Mouse (Mus musculus): Measurements from ENCODE around the gene Cmtm1. TPM values are rescaled to one million over a fixed set of nuclear protein-coding genes. Genes with fewer than 3 reads are reported as not detected.
"Not testable (repeated sequence)": the region's sequence is repeated elsewhere in the genome, so short reads cannot be mapped to it uniquely, and the experiment has no call there.

Gene Cmtm1
- total RNA-seq (2017): not detected in 2 replicates

GRCm38 (mm10) chr8:104309441-104310155 lies at the start of gene Cmtm1, which contains the start of gene Gm45711:
Cmtm1 (minus strand) TSS chr8:104310145.
Gm45711 (minus strand) TSS chr8:104310081.
- not testable (repeated sequence) for ATAC-seq (replicated peaks; ENCODE audit: low read depth, poor library complexity, severe bottlenecking)

GRCm38 (mm10) chr8:104358637-104359036 lies 48.7 kb upstream of the Cmtm1 start:
- ATAC-seq (replicated peaks; ENCODE audit: low read depth, poor library complexity, severe bottlenecking): no peak

DNA sequence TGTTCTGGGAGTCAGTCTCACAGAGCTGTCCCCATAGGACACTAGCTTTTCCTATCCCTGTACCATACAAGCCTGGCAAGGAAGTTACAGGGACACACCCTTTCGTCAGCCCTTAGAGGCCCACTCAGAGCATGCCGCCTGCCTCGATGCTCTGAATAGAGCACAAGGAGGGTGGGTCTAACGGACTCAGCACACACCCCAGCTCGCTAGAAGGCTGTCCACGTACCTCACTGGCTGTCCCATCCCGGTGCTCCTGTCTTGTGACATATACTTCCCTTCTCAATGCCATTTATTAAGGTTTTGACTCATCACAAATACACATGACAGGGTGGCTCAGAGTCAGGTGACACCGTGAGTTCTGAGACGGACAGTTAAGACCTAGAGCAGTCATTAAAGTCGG lies 44.6 kb upstream of the Cmtm1 start:
- ATAC-seq (replicated peaks; ENCODE audit: low read depth, poor library complexity, severe bottlenecking): no peak

DNA sequence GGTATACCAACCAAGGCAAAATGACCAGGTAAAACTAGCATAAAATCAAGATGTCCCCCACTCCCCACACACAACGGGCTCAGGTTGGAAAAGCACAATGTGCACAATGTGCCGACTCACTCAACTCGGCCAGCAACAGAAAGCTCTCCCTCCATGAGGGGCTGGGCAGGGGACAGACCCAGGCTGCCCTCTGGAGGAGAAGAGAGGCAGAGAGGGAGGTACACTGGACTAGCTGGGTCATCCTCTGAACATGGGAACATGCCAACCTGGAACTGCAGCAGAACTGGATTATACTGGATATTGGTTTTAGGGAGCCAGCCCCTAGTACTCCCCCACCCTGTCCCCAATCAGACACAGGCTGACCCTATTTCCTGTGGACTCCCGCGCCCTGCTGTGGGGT lies 43.2 kb upstream of the Cmtm1 start:
- peak; percentile 83 for ATAC-seq (replicated peaks; ENCODE audit: low read depth, poor library complexity, severe bottlenecking)

DNA sequence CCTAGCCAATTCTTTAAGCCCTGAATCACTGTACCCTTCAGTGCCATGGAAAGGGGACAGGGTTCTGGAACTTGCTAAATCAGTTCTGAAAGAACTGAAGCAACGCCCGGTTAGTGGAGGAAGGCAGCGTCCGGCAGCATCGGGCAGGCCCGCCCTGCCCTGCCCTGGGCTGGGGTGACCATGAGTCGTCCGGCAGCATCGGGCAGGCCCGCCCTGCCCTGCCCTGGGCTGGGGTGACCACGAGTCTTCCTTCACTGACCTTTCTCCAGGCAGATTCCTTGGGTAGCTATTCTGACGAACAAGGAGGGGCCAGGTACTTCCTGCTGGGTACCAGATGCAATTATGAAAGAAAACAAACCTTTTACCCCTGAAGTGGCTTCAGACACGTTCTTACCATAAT lies 40.1 kb upstream of the Cmtm1 start:
- ATAC-seq (replicated peaks; ENCODE audit: low read depth, poor library complexity, severe bottlenecking): no peak

- ATAC-seq (replicated peaks; ENCODE audit: low read depth, poor library complexity, severe bottlenecking): no peak
These were observed 39.0 kb upstream of the Cmtm1 start for GRCm38 (mm10) chr8:104348971-104349370.

DNA sequence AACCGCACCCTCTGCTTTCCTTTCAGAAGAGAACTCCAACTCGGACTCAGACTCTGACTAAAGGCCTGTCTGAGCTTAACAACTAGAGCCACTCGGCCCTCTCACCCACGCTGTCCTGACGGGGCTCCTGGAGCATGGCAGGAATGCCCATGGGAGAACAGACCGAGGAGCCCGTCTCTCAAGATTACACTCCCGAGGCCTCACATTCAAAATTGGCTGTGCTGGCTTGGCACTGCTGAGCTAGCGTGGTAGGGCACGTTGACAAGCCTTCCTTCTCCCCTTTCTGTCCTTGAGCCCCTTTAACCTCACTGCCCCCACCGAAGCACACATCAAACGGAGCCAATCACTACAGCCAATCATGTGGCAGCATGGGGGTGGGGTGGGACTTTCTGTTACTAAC lies 36.8 kb upstream of the Cmtm1 start:
- no peak for ATAC-seq (replicated peaks; ENCODE audit: low read depth, poor library complexity, severe bottlenecking)

DNA sequence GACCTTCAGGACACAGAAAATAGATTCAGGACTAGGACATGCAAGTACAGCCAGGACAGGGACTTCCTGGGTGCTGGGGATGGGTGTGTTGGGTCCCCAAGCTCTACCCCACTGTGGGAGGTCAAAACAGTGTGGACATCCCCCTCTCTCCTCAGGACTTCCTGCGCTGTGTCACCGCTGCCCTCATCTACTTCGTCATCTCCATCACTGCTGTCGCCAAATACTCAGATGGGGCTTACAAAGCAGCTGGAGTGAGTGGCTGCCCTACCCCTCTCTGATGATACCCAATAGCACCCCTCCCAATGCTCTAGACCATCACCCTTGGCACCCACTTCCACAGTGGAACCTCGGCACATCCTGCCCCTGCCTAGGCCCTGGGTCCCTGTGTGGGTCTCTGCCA lies 34.7 kb upstream of the Cmtm1 start:
- ATAC-seq (replicated peaks; ENCODE audit: low read depth, poor library complexity, severe bottlenecking): no peak

DNA sequence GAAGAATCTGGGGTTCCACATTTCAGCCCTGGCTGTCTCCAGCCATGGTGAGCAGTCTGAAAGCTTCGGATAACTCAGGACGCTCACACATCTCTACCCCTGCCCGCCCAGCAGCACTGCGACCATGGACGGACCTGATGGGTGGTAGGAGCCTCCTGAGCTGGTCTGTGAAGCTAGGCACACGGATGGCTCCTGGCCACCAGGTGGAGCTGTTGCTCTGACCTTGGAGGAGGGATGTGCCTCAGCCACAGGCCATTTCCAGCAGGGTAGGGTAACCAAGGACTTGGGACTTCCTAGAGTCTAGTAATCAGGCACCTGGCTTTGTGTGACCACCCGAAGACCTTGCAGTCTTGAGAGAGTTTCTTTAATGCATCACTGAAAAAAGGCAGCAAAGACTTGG lies 34.0 kb upstream of the Cmtm1 start:
- ATAC-seq (replicated peaks; ENCODE audit: low read depth, poor library complexity, severe bottlenecking): peak; percentile 45

GRCm38 (mm10) chr8:104342426-104342825 lies 32.5 kb upstream of the Cmtm1 start:
- ATAC-seq (replicated peaks; ENCODE audit: low read depth, poor library complexity, severe bottlenecking): no peak

DNA sequence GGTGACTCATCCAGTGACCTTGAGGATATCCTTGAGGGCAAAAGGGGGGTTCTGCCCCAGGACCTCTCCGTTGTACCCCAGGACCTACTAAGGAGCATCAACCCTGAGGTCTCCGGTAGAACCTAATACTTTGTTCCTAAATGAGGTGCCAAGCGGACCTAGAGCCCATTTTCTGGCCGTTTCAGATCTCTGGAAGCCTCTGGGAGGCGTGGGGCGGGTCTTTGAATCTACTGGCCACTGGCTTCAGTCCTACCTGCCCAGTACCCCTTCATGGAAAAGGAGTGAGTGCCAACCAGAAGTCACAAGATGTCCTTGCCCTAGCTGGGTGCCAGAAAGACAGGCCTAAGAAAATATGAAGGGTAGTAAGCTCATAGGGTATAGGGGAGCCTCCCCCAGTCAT lies 31.7 kb upstream of the Cmtm1 start:
- no peak for ATAC-seq (replicated peaks; ENCODE audit: low read depth, poor library complexity, severe bottlenecking)

DNA sequence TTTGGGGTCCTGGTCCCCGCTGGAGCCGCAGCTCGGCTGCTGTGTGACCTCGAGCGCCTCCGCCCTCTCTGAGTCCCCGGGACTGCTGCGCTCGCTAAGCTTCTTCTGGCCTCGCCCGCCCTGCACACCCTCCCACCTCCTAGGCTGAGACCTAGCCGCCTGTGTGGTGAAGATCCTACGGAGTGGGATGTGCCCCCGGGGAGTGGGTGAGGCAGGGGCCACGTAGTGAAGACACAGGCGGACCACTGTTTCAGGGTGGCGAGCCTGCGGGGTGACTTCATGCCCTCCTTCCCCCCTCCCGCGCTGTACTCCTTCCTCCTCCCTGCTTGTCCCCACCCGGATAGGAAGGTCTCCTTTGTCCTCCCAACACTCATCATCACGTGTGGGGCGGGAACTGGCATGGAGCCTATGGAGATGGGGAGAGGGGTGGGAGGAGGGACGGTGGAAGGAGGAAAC lies 31.2 kb upstream of the Cmtm1 start:
- ATAC-seq (replicated peaks; ENCODE audit: low read depth, poor library complexity, severe bottlenecking): peak; percentile 19

DNA sequence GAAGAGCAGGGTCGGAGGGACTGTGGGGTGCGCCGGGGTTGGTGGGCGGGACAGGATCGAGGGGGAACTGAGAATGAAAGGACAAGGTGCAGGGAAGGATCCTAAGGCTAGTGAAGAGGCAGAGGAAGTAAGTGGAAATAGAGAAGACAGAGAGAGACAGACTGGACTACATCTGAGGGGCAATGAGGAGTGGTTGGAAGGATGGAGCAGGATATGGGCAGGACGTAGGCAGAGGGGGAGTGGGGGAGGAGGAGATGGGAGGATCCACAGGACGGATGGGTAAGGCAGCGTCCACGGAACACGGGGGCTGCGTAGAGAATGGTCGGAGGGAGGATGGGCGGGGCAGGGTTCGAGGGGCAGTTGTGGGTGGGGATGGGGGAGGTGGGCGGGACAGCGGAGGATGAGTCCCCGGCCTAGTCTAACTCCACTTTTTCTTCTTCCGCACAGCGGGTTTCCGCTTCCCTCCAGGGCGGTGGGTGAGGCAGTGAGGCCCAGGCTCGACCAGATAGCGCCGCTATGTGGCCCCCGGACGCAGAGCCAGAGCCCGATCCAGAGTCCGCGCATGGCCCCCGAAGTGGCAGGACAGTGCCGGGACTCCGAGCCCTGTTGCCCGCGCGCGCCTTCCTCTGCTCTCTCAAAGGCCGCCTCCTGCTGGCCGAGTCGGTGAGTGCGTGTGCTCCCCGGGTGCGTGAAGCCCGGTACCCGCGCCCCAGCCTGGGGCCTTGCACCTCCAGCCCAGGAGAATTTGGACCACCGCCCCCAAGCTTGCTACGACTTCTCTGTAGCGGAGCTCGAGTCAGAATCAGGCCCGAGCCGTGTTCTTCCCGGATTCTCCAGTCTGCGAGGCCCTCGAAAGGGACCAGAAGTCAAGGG lies 30.5 kb upstream of the Cmtm1 start:
- peak; percentile 47 for ATAC-seq (replicated peaks; ENCODE audit: low read depth, poor library complexity, severe bottlenecking)

DNA sequence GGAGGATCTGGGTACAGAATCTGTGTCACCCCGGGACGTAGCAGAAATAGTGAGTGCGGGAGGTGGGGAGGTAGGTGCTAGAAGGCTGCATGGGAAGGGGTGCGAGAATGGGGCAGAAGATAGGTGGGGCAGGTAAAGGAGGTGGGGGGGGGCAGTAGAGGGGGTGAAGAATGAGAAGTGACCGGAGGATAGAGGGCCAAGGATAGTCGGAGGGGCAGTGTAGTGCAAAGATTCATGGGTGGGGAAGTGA lies 30.0 kb upstream of the Cmtm1 start:
- no peak for ATAC-seq (replicated peaks; ENCODE audit: low read depth, poor library complexity, severe bottlenecking)

- ATAC-seq (replicated peaks; ENCODE audit: low read depth, poor library complexity, severe bottlenecking): no peak
These were observed 29.5 kb upstream of the Cmtm1 start, which contains the start of gene Cmtm3 for GRCm38 (mm10) chr8:104339229-104339982. Cmtm3 (plus strand) TSS chr8:104339410.

GRCm38 (mm10) chr8:104337890-104338289 lies 27.9 kb upstream of the Cmtm1 start:
- ATAC-seq (replicated peaks; ENCODE audit: low read depth, poor library complexity, severe bottlenecking): no peak

- ATAC-seq (replicated peaks; ENCODE audit: low read depth, poor library complexity, severe bottlenecking): no peak
These were observed 26.9 kb upstream of the Cmtm1 start for GRCm38 (mm10) chr8:104336806-104337205.

GRCm38 (mm10) chr8:104334196-104334595 lies 24.3 kb upstream of the Cmtm1 start:
- ATAC-seq (replicated peaks; ENCODE audit: low read depth, poor library complexity, severe bottlenecking): no peak

DNA sequence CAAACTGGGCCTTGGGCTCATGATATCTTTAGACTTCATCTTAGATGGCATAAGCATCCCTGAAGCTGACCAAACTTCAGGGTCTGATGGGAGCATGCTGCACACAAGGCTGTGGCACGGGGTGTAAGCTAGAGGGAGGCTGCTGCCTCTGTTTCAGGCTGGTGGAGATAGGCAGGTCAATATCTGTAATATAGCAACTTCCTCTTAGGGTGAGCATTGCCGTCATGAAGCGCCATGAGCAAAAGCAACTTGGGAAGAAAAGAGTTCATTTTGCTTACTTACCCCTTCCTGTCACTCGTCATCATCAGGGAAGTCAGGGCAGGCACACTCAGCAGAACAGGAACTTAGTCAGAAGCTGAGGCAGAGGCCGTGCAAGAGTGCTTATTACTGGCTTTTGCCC lies 23.8 kb upstream of the Cmtm1 start:
- ATAC-seq (replicated peaks; ENCODE audit: low read depth, poor library complexity, severe bottlenecking): peak; percentile 80
